Mouse (Mus musculus): ENCODE measurements at regions not wholly inside any gene's neighbourhood (a gene's known extent, or its start where the extent isn't known, plus 50 kb on each side); places are given as distances from the start of the nearest gene placed in this dataset.

GRCm38 (mm10) chr4:110038696-110039095 is 60.8 kb downstream of the Dmrta2 start:
- H3K4me2 ChIP-seq (ENCODE audit: insufficient read depth, low read depth, poor library complexity, severe bottlenecking), result no peak overlapping the region
- no peak overlapping the region for H3K9ac ChIP-seq (ENCODE audit: insufficient read depth, low read depth)
- in situ Hi-C loops (cut with MboI; ENCODE audit: low pct_ligation_motif_present, low pct_unique_long_range_greater_than_20kb, low sequenced_read_pairs) (no loop called here), dilution Hi-C loops (cut with MboI; ENCODE audit: extremely low pct_ligation_motif_present, extremely low pct_unique_long_range_greater_than_20kb, low sequenced_read_pairs) (no loop called here)
- no peak for TF ChIP-seq SMC3 (IDR thresholded peaks at IDR 0.05; ENCODE audit: low read depth, low read length)
- no peak for TF ChIP-seq EP300 (IDR thresholded peaks at IDR 0.05; ENCODE audit: low read length)
- H3K9me3 ChIP-seq (replicated peaks; ENCODE audit: low read length), result no peaks in the 10 kb centered on the region
- no peaks in the 10 kb centered on the region for H3K36me3 ChIP-seq (replicated peaks in 1 of 2; ENCODE audit: control insufficient read depth in 1 of 2, insufficient read depth in 1 of 2, low read length in 1 of 2)
- H3K79me2 ChIP-seq (replicated peaks; ENCODE audit: control insufficient read depth, extremely low read depth, insufficient read depth, poor library complexity, severe bottlenecking), result no peaks in the 10 kb centered on the region
- H3K27me3 ChIP-seq (replicated peaks), result peaks cover 3% of the 10 kb centered on the region
- no peak overlapping the region for H3K4me3 ChIP-seq (replicated peaks in 1 of 3; ENCODE audit: low read depth in 2 of 3, low read length in 2 of 3, poor library complexity in 1 of 3)
- no peak overlapping the region for H3K27ac ChIP-seq (ENCODE audit: insufficient read depth, low read depth)
- DNase-seq (ENCODE audit: extremely low read depth), result no peak
- H3K4me1 ChIP-seq (ENCODE audit: control insufficient read depth in 1 of 2, insufficient read depth in 2 of 2), result peaks cover 0 to 3% of the 10 kb centered on the region in 2 experiments; a peak in 2 of 4 replicates

- dilution Hi-C loops (cut with MboI; ENCODE audit: extremely low pct_ligation_motif_present, extremely low pct_unique_long_range_greater_than_20kb, low sequenced_read_pairs), result no loop called here
- Histone ChIP-seq H3K27me3 (replicated peaks) (peaks cover 12% of the 10 kb centered on the region), H3K9ac (ENCODE audit: insufficient read depth, low read depth) (no peak overlapping the region), H3K27ac (ENCODE audit: insufficient read depth, low read depth) (no peak overlapping the region), H3K36me3 (replicated peaks in 1 of 2; ENCODE audit: control insufficient read depth in 1 of 2, insufficient read depth in 1 of 2, low read length in 1 of 2) (no peaks in the 10 kb centered on the region), H3K4me1 (ENCODE audit: control insufficient read depth in 1 of 2, insufficient read depth in 2 of 2) (no peaks in the 10 kb centered on the region), H3K4me2 (ENCODE audit: insufficient read depth, low read depth, poor library complexity, severe bottlenecking) (no peak overlapping the region), H3K79me2 (replicated peaks; ENCODE audit: control insufficient read depth, extremely low read depth, insufficient read depth, poor library complexity, severe bottlenecking) (no peaks in the 10 kb centered on the region), H3K9me3 (replicated peaks; ENCODE audit: low read length) (no peaks in the 10 kb centered on the region), H3K4me3 (replicated peaks in 1 of 3; ENCODE audit: low read depth in 2 of 3, low read length in 2 of 3, poor library complexity in 1 of 3) (no peak overlapping the region)
- in situ Hi-C loops (cut with MboI; ENCODE audit: low pct_ligation_motif_present, low pct_unique_long_range_greater_than_20kb, low sequenced_read_pairs), result no loop called here
- TF ChIP-seq JUND (conservative IDR thresholded peaks at IDR 0.05; ENCODE audit: low read depth, low read length), result no peak
- no peak for TF ChIP-seq RCOR1 (conservative IDR thresholded peaks at IDR 0.05; ENCODE audit: low read depth, low read length)
- no peak for DNase-seq (ENCODE audit: extremely low read depth)
Observed at GRCm38 (mm10) chr4:110044851-110045618, 67.2 kb downstream of the Dmrta2 start.

DNA sequence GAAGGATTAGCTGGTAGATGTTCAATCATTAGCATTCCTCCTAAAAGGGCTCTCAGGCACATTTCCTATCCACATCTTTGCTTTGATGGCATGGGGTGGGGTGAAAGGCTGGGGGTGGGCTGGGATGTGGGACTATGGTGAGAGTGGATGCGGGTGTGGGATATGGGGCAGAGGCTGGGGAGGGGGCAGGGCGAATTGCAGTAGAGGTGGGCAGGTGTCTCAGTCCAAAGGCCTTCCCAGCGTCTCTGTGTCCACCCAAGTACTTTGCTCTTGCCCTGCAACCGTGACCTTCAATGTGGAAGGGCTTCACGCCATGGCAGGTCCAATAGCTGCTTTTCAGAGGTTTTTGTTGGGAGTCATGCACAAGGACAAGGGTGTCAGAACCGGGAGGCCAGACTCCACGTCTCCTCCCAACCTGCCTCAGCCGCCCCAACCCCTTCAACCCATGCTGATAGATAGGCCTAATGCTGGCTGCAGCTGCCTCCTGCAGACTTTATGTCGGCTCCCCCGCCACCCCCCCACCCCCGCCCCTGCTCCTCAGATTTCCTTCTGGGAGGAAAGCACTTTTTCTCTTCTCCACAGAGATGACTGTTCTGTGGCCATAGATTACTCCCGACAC is 67.9 kb downstream of the Dmrta2 start:
- H3K27ac ChIP-seq (ENCODE audit: insufficient read depth, low read depth), result no peak overlapping the region
- H3K4me2 ChIP-seq (ENCODE audit: insufficient read depth, low read depth, poor library complexity, severe bottlenecking), result no peak overlapping the region
- in situ Hi-C loops (cut with MboI; ENCODE audit: low pct_ligation_motif_present, low pct_unique_long_range_greater_than_20kb, low sequenced_read_pairs), result no loop called here
- no peak for TF ChIP-seq ZC3H11A (IDR thresholded peaks at IDR 0.05; ENCODE audit: low read depth, low read length)
- TF ChIP-seq MAFK (IDR thresholded peaks at IDR 0.05; ENCODE audit: insufficient replicate concordance, low read length), result no peak
- no peak for TF ChIP-seq MAX (IDR thresholded peaks at IDR 0.05; ENCODE audit: low read length)
- no peak for TF ChIP-seq TBP (conservative IDR thresholded peaks at IDR 0.05; ENCODE audit: low read depth, low read length)
- no peak for TF ChIP-seq ETS1 (conservative IDR thresholded peaks at IDR 0.05; ENCODE audit: low read depth, low read length)
- TF ChIP-seq ZMIZ1 (IDR thresholded peaks at IDR 0.05; ENCODE audit: low read depth, low read length), result no peak
- TF ChIP-seq PAX5 (IDR thresholded peaks at IDR 0.05; ENCODE audit: low read length), result no peak
- no peak for TF ChIP-seq ELF1 (IDR thresholded peaks at IDR 0.05; ENCODE audit: low read depth, low read length)
- no peak for TF ChIP-seq MAZ (IDR thresholded peaks at IDR 0.05; ENCODE audit: low read depth, low read length)
- TF ChIP-seq HCFC1 (IDR thresholded peaks at IDR 0.05; ENCODE audit: low read depth, low read length), result no peak
- no peak for TF ChIP-seq USF1 (IDR thresholded peaks at IDR 0.05; ENCODE audit: low read depth, low read length)
- TF ChIP-seq IRF4 (IDR thresholded peaks at IDR 0.05; ENCODE audit: low read depth, low read length), result no peak
- no peak for TF ChIP-seq CTCF (conservative IDR thresholded peaks at IDR 0.05 in 1 of 2, IDR thresholded peaks at IDR 0.05 in 1 of 2; ENCODE audit: low read depth in 2 of 2, low read length in 2 of 2)
- TF ChIP-seq UBTF (IDR thresholded peaks at IDR 0.05; ENCODE audit: low read depth, low read length), result no peak
- TF ChIP-seq SMC3 (IDR thresholded peaks at IDR 0.05; ENCODE audit: low read depth, low read length), result no peak
- TF ChIP-seq KAT2A (IDR thresholded peaks at IDR 0.05; ENCODE audit: insufficient replicate concordance, low read length), result no peak
- no peak for TF ChIP-seq CHD1 (IDR thresholded peaks at IDR 0.05; ENCODE audit: low read depth, low read length)
- TF ChIP-seq RCOR1 (conservative IDR thresholded peaks at IDR 0.05; ENCODE audit: low read depth, low read length), result no peak
- peaks cover 16% of the 10 kb centered on the region for H3K27me3 ChIP-seq (replicated peaks)
- dilution Hi-C loops (cut with MboI; ENCODE audit: extremely low pct_ligation_motif_present, extremely low pct_unique_long_range_greater_than_20kb, low sequenced_read_pairs), result no loop called here
- no peak overlapping the region for H3K9ac ChIP-seq (ENCODE audit: insufficient read depth, low read depth)
- no peaks in the 10 kb centered on the region for H3K36me3 ChIP-seq (replicated peaks in 1 of 2; ENCODE audit: control insufficient read depth in 1 of 2, insufficient read depth in 1 of 2, low read length in 1 of 2)
- no peaks in the 10 kb centered on the region for H3K79me2 ChIP-seq (replicated peaks; ENCODE audit: control insufficient read depth, extremely low read depth, insufficient read depth, poor library complexity, severe bottlenecking)
- no peak for DNase-seq (ENCODE audit: extremely low read depth)
- peaks cover 0 to 4% of the 10 kb centered on the region in 2 experiments; a peak in 2 of 4 replicates for H3K4me1 ChIP-seq (ENCODE audit: control insufficient read depth in 1 of 2, insufficient read depth in 2 of 2)
- H3K9me3 ChIP-seq (replicated peaks; ENCODE audit: low read length), result no peaks in the 10 kb centered on the region
- no peak overlapping the region for H3K4me3 ChIP-seq (replicated peaks in 1 of 3; ENCODE audit: low read depth in 2 of 3, low read length in 2 of 3, poor library complexity in 1 of 3)
